Mouse (Mus musculus): ENCODE measurements around the gene Enpp6.

DNA sequence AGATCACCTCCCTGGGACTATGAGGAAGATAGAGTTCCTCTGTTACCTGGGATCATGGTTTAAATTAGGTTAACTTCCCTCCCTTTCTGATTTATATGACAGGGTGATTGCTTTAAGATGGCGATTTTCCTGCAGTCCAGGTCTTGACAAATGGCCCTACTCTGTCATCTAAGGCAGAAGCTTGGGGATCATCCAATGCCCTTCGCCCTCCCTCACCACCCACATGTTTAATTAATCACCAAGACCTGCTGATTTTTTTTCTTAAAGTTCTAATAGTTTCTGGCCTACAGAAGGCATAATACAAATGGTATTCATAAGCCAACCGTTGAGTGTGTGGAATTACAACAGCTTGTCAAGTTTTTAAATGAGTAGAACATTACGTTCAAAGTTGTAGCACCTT lies 9.3 kb upstream of the Enpp6 start:
- no peak for TF ChIP-seq CTCF (IDR thresholded peaks at IDR 0.05; ENCODE audit: extremely low read depth, insufficient read length, insufficient replicate concordance, low read depth, low read length)
- no peak for TF ChIP-seq POLR2A (IDR thresholded peaks at IDR 0.05; ENCODE audit: low read depth, low read length)
